Mouse (Mus musculus): Measurements from ENCODE around the gene Trp73.

Gene Trp73

GRCm38 (mm10) chr4:154093210-154093609, 46.8 kb downstream of the Trp73 start:
- no peak for DNase-seq

DNA sequence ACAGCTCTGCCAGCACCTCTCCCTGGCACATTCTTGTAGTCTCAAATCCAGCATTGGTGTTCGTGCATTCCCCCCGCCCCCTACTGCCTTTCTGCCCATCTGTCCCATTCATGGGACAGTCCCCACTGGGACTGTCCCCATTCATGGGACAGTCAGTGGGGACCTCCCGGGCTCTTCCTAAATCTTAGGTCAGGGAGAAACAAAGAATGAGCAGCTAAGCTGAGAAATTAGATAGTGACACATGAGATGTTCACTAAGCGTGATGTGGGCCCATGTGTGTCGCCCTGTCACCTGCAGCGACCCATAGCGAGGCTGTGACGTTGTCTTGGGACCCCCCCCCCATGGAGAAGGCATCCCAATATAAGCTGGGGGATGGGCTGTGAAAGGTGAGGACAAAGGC, 48.7 kb downstream of the Trp73 start:
- DNase-seq = no peak

DNA sequence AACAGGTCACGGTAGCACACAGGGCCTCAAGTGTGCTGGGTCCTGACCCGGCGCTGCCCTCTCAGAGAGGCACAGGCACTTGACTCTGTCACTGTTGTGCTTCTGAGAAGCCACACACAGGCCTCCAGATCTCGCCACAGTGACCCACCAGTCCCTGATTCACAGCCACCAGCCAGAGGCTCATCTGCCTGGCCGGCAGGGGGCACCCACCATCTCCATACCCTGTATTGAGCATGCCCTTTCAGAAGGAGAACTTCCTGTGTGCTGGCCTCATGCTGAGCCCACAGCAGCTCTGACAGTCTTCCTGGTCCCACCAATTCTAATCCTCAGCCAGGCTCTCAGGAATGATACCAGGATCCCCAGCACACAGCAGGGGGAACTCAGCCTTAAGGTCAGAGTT, 50.8 kb downstream of the Trp73 start:
- DNase-seq = no peak

GRCm38 (mm10) chr4:154086436-154086835, 53.6 kb downstream of the Trp73 start:
- no peak for DNase-seq

- DNase-seq = no peak
Observed at GRCm38 (mm10) chr4:154085856-154086255, 54.2 kb downstream of the Trp73 start.

GRCm38 (mm10) chr4:154081974-154082373, 58.0 kb downstream of the Trp73 start:
- no peak for DNase-seq

DNA sequence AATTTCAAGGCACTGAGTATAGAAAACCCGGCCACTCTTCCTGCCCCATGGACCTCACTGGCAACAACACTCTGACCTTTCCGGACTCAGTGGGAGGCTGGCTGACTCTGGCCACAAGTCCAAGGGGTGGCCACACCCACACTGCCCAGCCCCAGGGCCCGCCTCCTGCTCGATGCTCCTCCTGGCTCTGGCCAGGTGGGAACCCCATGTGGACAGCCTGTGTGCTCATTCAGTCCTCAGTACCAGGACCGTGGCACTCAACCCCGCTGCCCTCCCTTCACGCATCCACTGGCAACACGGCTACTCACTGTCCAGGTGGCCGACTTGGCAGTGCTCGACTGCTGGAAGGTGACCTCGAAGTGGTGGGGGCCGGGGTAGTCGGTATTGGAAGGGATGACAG, 59.0 kb downstream of the Trp73 start:
- no peak for DNase-seq

GRCm38 (mm10) chr4:154080211-154080610, 59.8 kb downstream of the Trp73 start:
- no peak for DNase-seq

DNA sequence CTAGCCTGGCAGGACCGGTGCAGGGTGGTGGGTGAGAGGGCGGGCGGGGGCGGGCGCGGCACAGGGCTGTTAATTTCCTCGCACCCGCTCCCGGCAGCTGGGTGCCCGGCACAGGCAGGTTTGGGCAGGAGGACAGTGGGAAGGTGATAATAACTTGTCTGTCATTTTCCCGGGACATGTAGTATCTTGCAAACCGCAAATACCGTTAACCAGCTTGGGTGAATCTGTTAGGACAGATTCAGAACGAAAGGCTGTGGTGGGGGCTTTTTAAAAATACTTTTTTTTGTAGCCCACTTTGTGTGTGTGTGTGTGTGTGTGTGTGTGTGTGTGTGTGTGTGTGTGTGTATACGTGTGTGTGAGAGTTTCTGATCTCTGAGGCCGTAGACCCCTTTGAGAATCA, 68.1 kb downstream of the Trp73 start:
- no peak for DNase-seq

- no peak for DNase-seq
Observed at GRCm38 (mm10) chr4:154071521-154071920, 68.5 kb downstream of the Trp73 start.

DNA sequence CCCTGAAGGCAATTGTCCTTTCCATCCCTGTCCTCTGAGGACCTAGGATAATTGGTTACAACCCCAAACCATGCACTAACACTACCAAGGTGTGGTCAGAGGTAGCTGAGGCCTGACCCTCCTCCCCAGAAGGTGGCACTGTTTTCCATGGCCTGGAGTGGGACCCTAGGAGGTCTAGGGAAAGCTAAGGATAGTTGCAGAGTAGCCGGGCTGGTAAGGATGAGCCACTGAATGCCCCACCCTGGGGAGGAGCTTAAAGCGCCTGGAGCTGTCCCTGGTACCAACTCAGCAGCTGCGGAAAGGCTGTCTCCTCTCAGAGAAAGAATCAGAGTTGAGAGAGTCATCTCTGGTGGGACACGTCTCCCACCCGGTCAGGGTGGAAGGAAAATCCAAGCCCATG, 69.1 kb downstream of the Trp73 start:
- no peak for DNase-seq

GRCm38 (mm10) chr4:154064827-154065773, 74.9 kb downstream of the Trp73 start:
- DNase-seq = no peak

- no peak for DNase-seq
Observed at GRCm38 (mm10) chr4:154057696-154058095, 82.3 kb downstream of the Trp73 start.

- no peak for DNase-seq
Observed at GRCm38 (mm10) chr4:154056661-154057060, 83.3 kb downstream of the Trp73 start.

- no peak for DNase-seq
Observed at GRCm38 (mm10) chr4:154056046-154056445, 84.0 kb downstream of the Trp73 start.

DNA sequence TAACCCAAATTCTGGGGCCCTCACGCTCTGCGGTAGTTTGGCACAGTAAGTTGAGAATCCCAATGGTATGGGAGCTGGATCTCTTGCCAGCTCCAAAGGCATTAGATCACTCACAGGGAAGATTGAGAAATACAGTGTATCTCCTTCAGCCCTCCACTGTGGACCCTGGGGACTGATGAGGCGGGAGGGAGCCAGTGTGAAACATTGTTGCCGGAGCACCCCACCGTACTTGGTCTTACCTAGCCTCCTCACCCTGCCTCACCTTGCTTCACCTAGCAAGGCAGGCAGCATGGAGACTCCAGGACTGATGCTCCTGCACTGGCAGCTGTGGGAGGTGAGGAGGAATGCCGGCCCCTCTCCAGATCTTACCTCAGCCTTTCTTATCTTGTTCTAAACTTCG, 84.5 kb downstream of the Trp73 start:
- DNase-seq = no peak

GRCm38 (mm10) chr4:154053065-154053464, 86.9 kb downstream of the Trp73 start:
- no peak for DNase-seq

- no peak for DNase-seq
Observed at GRCm38 (mm10) chr4:154051401-154051800, 88.6 kb downstream of the Trp73 start.

DNA sequence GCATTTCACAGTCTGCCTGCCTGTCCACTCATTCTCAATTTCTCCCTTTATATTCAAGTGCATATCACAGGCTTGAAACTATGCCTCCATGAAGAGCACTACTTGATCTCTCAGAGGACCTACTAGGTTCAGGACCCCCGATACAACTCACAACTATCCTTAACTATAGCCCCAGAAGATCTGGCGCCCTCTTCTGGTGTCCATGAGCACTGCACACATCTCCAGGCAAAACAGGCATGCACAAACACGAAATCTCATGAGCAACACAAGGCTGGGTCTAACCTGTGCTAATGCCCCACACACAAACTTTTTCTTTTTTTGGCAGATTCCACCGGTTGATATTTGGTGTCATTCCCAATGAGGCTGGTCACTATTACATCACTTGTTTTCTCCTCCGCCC, 94.2 kb downstream of the Trp73 start:
- DNase-seq = no peak

DNA sequence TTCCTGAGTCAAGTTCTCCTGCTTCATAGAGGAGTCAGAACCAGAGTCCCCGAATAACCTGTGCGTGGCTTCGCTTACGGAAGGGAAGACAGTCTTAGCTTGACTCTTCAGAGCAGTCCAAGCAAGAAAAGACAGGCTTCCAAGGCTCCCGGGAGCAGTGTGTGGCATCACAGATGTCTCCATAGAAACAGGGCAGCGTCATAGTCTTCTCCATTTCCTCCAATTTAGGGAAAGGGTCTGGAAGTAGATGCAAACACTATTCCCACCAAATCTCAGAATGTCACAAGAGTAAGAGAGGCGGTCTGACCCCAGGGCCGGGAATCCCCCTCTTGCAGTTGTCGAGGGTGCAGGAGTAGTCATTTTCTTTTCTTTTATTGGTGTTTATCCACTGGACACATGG, 97.4 kb downstream of the Trp73 start, which contains the start of gene Ccdc27:
Ccdc27 (minus strand) TSS at position 101 of the 400 bp plus-strand sequence.
- DNase-seq = no peak

DNA sequence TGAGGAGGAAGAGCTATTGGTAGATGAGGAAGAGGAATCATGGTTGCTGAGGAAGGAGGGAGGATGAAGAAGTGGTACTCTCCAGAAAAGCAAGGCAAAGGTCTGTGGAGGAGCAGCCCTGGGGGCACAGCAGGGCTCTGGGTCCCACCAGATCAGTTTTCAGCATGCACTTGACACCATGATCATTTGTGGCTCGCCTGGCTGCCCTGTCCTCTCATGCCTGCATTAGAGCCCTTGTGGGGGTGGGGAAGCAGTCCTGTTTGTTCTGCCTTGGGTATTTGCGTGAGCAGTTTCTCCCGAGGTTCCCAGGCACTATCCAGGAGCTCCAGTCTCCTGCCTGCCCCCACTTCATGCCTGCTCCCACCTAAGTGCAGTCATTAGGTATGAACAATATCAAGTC, 102.9 kb downstream of the Trp73 start:
- DNase-seq = no peak

DNA sequence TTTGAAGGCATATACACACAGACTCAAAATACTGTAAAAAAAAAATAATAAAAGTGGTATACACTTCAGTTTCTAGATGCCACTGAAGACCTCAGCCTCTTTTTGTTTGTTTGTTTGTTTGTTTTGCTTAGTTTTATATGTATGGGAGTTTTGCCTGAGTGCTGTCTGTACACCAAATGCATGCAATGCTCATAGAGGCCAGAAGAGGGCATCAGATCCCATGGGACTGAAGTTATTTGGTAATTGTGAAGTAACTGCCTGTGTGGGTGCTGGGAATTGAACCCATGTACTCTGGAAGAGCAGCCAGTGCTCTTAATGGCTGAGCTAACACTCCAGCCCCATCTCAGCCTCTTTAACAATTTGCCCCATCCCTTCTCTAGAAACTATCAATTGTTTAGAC, 111.4 kb downstream of the Trp73 start:
- peak; percentile 22 for DNase-seq

DNA sequence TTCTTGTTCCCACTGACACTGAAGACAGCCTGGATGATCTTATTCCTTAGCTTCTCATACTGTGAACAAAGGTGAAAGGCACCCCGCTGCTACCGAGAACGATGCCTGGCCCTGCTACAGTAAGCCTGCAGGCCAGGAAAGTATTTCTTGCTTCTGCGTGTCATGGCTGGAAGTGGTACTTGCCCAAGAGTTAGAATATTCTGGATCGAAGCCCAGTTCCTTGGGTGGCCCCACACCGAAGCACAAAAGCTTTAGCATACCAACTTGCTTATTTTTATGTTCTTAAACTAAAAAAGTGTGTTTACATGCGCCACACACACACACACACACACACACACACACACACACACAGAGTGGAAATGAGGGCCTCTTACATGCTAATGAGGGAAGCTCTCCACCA, 111.9 kb downstream of the Trp73 start:
- no peak for DNase-seq

GRCm38 (mm10) chr4:154026441-154026761, 113.6 kb downstream of the Trp73 start:
- DNase-seq = no peak

Measured in right cerebral cortex, postnatal 14 days (tissue).